Mouse (Mus musculus) inflammation-experienced regulatory T-cells (primary cell): ENCODE measurements around the gene Ugt2b5. TPM values are rescaled to one million over a fixed set of nuclear protein-coding genes. Genes with fewer than 3 reads are reported as not detected.

Experiments
- polyA plus RNA-seq, 2 experiments: library from polyadenylated mRNA; unstranded; fragments of 100-300 nt; shearing (Covaris generic); gene quantifications; one replicate each; pipeline ENCODE4 v1.2.1; 2017

Gene Ugt2b5
- polyA plus RNA-seq = under 1 TPM; 0.10 to 0.23 TPM

DNA sequence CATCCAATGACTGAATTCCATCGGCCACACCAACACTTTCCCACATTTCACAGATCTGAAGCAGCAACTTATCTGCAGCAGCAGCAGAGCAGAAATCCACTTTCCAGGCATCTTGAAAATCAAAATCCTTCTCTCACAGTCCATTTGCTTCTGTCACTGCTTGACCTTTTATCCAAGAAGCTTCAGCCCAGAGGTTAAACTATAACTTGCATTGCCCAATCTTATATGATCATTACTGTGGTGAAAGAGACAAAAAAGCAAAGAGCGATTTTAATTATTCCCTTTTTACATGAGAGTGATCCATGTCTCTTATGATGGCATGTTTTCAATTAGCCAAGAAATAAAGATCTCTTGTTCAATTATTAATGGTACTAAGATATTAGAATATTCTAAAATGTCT, at the start of gene Ugt2b5:
Gene Ugt2b5, minus strand, starts transcription at position 123 of the 400 bp plus-strand sequence.

DNA sequence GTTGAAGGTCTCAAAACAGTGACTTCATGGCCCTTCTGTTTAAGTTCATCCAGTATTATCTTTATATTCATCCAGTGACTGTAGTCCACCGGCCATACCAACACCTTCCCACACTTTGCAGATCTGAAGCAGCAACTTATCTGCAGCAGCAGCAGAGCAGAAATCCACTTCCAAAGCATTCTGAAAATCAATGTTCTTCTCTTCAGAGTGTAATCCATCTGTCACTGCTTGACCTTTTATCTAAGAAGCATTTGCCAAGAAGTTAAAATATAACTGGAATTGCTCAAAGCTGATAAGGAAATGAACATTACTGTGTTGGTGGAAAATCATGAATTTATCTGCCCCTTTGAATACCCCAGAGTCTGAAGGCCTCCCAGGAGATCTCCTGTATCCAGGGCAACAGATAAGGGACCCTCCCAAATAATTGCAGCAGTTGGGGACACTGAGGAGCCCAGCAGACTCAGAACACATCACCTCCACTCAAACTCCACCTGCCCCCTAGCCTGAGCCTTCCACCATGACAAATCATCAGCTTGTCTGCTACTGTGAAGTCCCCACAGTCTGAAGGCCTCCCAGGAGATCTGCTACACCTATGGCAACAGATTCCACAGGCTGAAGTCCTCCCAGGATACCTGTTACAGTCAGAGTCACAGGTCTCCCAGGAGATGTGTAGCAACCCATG, 47.6 kb downstream of the Ugt2b5 start, which contains the start of gene Ugt2b36:
Gene Ugt2b36, minus strand, starts transcription at position 210 of the 682 bp plus-strand sequence.

Other genes starting within 250 kb of the Ugt2b5 start
- under 1 TPM in 1 of 2 experiments, not detected in 1; 0.12 TPM for gene Ugt2b34, start 233.4 kb downstream of the Ugt2b5 start, polyA plus RNA-seq
- gene Ugt2b1, start 213.8 kb downstream of the Ugt2b5 start, polyA plus RNA-seq = under 1 TPM; 0.25 to 0.65 TPM
- under 1 TPM in 1 of 2 experiments, not detected in 1; 0.05 TPM for gene Ugt2b35, start 139.5 kb downstream of the Ugt2b5 start, polyA plus RNA-seq
- under 1 TPM; 0.46 to 0.72 TPM for gene Ugt2b36, start 47.8 kb downstream of the Ugt2b5 start, polyA plus RNA-seq
- gene Ugt2b37, start 114.5 kb upstream of the Ugt2b5 start, polyA plus RNA-seq = 1 to 10 TPM in 1 of 2 experiments, under 1 TPM in 1; 0.19 to 1.2 TPM
- under 1 TPM in 1 of 2 experiments, not detected in 1; 0.87 TPM for gene Ugt2a3, start 196.9 kb upstream of the Ugt2b5 start, polyA plus RNA-seq